Mouse (Mus musculus) heart, postnatal 0 days (tissue): ENCODE measurements at regions not wholly inside any gene's neighbourhood (a gene's known extent, or its start where the extent isn't known, plus 50 kb on each side); places are given as distances from the start of the nearest gene placed in this dataset.

Experiments
- ATAC-seq: fragments of 200-750 bp; cut with Nextera tagmentation; 2 replicates; pipeline ENCODE4 v1.8.0; 2017; ENCODE audit warnings: low read depth, moderate number of reproducible peaks, moderate library complexity; ENCODE audit not compliant: insufficient read depth
- DNase-seq: peaks from one replicate; pipeline ENCODE4 v3.0.0-alpha.2; 2016; ENCODE audit warnings: low spot score
- H3K27ac ChIP-seq: fragments of 300-500 bp; sonication (generic); 2 replicates; pipeline ENCODE4 v1.5.1; 2014; ENCODE audit warnings: low read depth, mild to moderate bottlenecking
- H3K27me3 ChIP-seq: fragments of 300-500 bp; sonication (generic); 2 replicates; pipeline ENCODE4 v1.6.1; 2014; ENCODE audit warnings: low read length, mixed read lengths; ENCODE audit not compliant: control insufficient read depth, insufficient read depth
- H3K36me3 ChIP-seq: fragments of 300-500 bp; sonication (generic); replicated peaks from 2 replicates; pipeline ENCODE4 v1.6.1; 2014; ENCODE audit warnings: low read length, mixed read lengths; ENCODE audit not compliant: control insufficient read depth, insufficient read depth
- H3K4me1 ChIP-seq: fragments of 300-500 bp; sonication (generic); 2 replicates; pipeline ENCODE4 v1.6.1; 2014; ENCODE audit warnings: antibody characterized with exemption; ENCODE audit not compliant: control insufficient read depth, insufficient read depth
- H3K4me2 ChIP-seq: fragments of 300-500 bp; sonication (generic); 2 replicates; pipeline ENCODE4 v1.6.1; 2014; ENCODE audit warnings: low read depth, mild to moderate bottlenecking, low read length, moderate library complexity
- H3K4me3 ChIP-seq: fragments of 300-500 bp; sonication (generic); 2 replicates; pipeline ENCODE4 v1.5.1; 2014; ENCODE audit warnings: low read depth, low read length
- H3K9ac ChIP-seq: fragments of 300-500 bp; sonication (generic); replicated peaks from 2 replicates; pipeline ENCODE4 v1.6.1; 2014; ENCODE audit warnings: low read depth, low read length, mixed read lengths
- H3K9me3 ChIP-seq: fragments of 300-500 bp; sonication (generic); replicated peaks from 2 replicates; pipeline ENCODE4 v1.6.1; 2016; ENCODE audit warnings: low read length; ENCODE audit not compliant: control insufficient read depth
- CTCF ChIP-seq: IDR thresholded peaks from 2 replicates; pipeline ENCODE4 v1.5.1; 2016; ENCODE audit warnings: antibody characterized with exemption, control low read depth, low read depth
- EP300 ChIP-seq: IDR thresholded peaks from 2 replicates; pipeline ENCODE4 v1.6.1; 2016; ENCODE audit warnings: antibody characterized with exemption, low read depth
- WGBS: fragments of 180-500 bp; shearing (Covaris S2); extraction: QIAGEN DNeasy Blood & Tissue Kit; methylation state at CpG from one replicate; pipeline ENCODE4 v1.1.7; 2014; 5-methylcytosine and 5-hydroxymethylcytosine counted together

DNA sequence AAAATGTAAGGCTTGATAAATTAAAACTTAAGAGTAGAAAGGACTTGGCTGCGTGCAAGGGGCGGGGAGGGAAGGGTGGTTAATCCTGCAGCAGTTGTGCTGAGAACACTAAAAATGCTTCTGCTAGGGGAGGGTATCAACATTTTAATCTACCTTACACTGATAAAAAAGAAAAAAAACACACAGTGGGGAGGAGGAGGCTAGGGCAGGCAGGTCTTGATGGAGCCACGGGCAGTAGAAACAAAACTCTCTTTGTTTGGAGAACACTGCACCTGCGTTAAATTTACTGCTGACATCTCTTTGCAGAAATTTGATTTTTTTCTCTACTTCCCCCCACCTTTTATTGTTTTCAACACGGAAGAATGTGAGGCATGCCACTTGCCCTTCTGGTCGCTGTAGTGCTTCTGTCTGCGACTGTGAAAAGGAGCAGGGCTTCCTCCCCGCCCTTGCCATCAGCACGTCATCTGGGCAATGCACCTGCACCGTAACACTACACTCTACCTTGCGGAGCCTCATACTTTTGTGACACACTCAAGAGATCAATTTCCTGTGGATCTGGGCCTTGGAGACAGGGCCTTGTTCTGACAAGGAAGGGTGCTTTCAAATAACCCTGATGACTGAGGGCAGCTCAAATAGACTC is 211.7 kb downstream of the Spry2 start:
- H3K27ac ChIP-seq: no peak overlapping the region
- H3K36me3 ChIP-seq: no peaks in the 10 kb centered on the region
- H3K9ac ChIP-seq: no peak overlapping the region
- TF ChIP-seq EP300: no peak
- no peak for TF ChIP-seq CTCF
- ATAC-seq (no peak), DNase-seq (no peak)
- no peak overlapping the region for H3K4me2 ChIP-seq
- no peaks in the 10 kb centered on the region for H3K9me3 ChIP-seq
- no peak overlapping the region for H3K4me3 ChIP-seq
- H3K27me3 ChIP-seq: no peaks in the 10 kb centered on the region
- 42% methylated on average over 11 of the region's 11 CpGs for WGBS
- no peaks in the 10 kb centered on the region for H3K4me1 ChIP-seq

DNA sequence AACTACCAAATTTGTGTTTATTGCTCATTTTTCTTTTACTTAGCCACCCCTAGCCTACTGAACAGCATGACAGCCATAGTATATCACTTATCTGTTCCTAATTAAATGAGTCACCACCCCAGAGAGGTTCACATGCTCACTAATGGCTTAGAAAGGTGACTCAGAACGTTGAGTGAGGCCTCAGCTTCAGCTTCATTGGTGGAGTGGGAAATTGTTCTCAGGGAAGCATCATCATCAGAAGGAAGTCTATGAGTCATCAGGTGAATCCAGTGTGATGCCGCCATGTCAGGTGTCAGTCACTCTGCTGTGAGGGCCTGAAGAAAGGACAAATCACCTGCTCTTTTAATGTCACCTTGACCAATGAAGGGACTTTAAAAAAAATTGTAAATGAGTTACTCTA is 212.3 kb downstream of the Spry2 start:
- no peak overlapping the region for H3K4me2 ChIP-seq
- ATAC-seq: no peak
- no peak overlapping the region for H3K4me3 ChIP-seq
- H3K27me3 ChIP-seq: no peaks in the 10 kb centered on the region
- H3K36me3 ChIP-seq: no peaks in the 10 kb centered on the region
- no peak for DNase-seq
- 74% methylated on average over 2 of the region's 2 CpGs for WGBS
- H3K9ac ChIP-seq: no peak overlapping the region
- no peak for TF ChIP-seq EP300
- TF ChIP-seq CTCF: no peak
- no peaks in the 10 kb centered on the region for H3K4me1 ChIP-seq
- H3K27ac ChIP-seq: no peak overlapping the region
- H3K9me3 ChIP-seq: no peaks in the 10 kb centered on the region

DNA sequence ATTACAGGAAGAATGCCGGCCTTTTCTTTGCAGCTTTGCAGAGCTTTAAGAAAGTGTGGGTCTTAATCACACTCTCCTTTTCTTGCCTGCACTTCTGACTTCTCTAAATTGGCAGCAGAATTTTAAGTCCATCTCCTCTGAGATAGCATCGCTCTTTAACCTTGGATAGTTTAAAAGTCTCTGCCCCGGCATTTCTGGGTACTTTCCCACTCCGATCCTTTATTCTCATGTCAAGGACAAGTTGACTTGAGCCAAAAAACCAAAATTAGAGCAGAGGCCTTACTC is 220.0 kb downstream of the Spry2 start:
- no peak for DNase-seq
- H3K4me1 ChIP-seq: no peaks in the 10 kb centered on the region
- TF ChIP-seq CTCF (no peak), EP300 (no peak)
- H3K9ac ChIP-seq: no peak overlapping the region
- no peak for ATAC-seq
- H3K4me2 ChIP-seq: peak overlapping the region; percentile 38
- no peaks in the 10 kb centered on the region for H3K27me3 ChIP-seq
- H3K4me3 ChIP-seq: no peak overlapping the region
- H3K9me3 ChIP-seq: no peaks in the 10 kb centered on the region
- H3K27ac ChIP-seq: no peak overlapping the region
- 16% methylated on average over 4 of the region's 4 CpGs for WGBS
- H3K36me3 ChIP-seq: no peaks in the 10 kb centered on the region

DNA sequence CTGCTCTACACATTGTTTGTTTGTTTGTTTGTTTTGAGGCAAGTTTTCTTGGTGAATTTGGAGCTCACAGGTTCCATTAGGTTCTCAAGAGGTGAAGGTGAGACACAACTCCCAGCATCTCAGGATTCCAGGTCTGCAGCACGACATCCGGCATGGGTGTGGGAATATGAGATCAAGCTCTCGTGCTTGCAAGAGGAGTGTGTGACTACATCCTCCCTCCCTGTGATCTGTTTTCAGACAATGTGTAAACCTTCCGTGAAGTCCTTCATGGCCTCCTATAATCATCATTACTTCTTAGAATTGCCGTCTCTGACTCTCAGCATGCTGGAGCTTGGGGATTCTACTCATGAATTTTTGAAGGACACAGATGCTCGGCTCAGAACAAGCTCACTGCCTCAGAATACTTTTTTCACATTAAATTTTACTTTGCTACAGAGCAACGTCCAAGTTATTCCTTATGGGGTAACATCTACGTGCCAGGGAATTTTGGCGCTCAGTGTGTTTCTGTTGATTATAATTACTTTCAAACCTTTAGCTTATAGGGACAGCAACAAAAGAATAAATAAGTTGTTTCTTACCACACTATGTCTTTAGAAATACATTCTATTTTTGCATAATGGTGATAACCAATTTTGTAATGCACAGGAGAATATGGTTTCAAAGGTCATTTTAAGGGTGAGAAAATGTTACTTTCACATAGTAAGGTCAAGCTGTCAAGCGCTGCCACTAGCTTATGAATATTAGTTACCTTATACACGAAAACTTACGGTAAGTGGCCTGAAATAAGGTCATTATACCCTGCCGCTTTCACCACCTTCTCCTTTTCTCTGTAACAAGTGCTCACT is 220.6 kb downstream of the Spry2 start:
- ATAC-seq (no peak), DNase-seq (peak; percentile 63)
- TF ChIP-seq CTCF: no peak
- TF ChIP-seq EP300: no peak
- Histone ChIP-seq H3K36me3 (no peaks in the 10 kb centered on the region), H3K4me3 (no peak overlapping the region), H3K27ac (no peak overlapping the region), H3K9me3 (peaks cover 3% of the 10 kb centered on the region; the same call in 1 of the 2 replicates), H3K9ac (no peak overlapping the region), H3K27me3 (no peaks in the 10 kb centered on the region), H3K4me1 (no peaks in the 10 kb centered on the region), H3K4me2 (peak overlapping the region; percentile 38)
- WGBS: 48% methylated on average over 13 of the region's 13 CpGs

DNA sequence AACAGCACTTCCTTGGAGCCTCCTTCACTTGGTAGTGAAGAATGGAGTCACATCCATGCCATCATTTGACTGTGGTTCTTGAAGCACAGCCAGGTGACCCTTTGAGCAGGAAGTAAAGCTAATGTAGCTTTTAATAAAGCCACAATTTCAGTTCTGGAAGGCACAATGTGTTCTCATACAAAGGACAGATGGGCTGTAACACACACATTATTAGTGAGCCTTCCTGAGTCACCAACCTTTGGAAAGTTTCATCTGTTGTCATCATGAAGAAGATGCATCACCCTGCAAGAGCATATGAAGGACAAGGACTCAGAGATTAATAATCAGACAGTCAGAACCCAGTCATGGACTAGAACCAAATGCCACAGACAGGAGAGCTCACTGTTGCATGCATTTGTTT is 221.6 kb downstream of the Spry2 start:
- peaks cover 6% of the 10 kb centered on the region; the same call in 1 of the 2 replicates for H3K9me3 ChIP-seq
- no peak overlapping the region for H3K9ac ChIP-seq
- DNase-seq (no peak), ATAC-seq (no peak)
- H3K27me3 ChIP-seq: no peaks in the 10 kb centered on the region
- no peak overlapping the region for H3K4me3 ChIP-seq
- no peak overlapping the region for H3K4me2 ChIP-seq
- TF ChIP-seq EP300 (no peak), CTCF (no peak)
- H3K27ac ChIP-seq: no peak overlapping the region
- H3K36me3 ChIP-seq: no peaks in the 10 kb centered on the region
- H3K4me1 ChIP-seq: no peaks in the 10 kb centered on the region

DNA sequence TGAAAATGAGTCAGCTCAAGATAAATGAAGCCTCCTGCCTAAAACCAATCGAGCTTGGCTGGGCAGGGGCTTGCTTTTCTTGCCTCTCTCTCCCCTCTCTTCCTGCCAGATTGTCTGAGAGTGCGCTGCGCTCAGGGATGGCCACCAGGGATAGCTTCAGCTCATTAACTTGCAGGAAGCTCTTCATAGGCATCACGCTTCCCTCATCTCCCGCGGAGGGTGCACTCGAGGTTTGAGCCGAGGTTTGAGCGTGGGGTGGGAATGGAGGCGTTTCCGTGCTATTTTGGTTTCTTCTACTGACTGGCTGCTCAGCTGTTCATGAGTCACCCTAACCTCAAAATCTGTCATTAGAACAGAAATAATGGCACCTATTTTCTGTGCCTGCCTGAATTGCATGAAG is 227.7 kb downstream of the Spry2 start:
- Histone ChIP-seq H3K4me1 (no peaks in the 10 kb centered on the region), H3K9me3 (peaks cover 6% of the 10 kb centered on the region; the same call in 1 of the 2 replicates), H3K9ac (no peak overlapping the region), H3K27me3 (no peaks in the 10 kb centered on the region), H3K4me3 (no peak overlapping the region), H3K4me2 (peak overlapping the region; percentile 35), H3K27ac (no peak overlapping the region), H3K36me3 (no peaks in the 10 kb centered on the region)
- no peak; the same call in 1 of the 2 replicates for ATAC-seq
- DNase-seq: peak; percentile 46
- TF ChIP-seq EP300 (no peak), CTCF (no peak)
- WGBS: 9% methylated on average over 11 of the region's 11 CpGs
